Mouse (Mus musculus) cerebellum, adult 8-10 months (tissue): Measurements from ENCODE around the gene Prlh.

ENCODE experiments used
- DNase-seq: peaks from one replicate; pipeline ENCODE4 v3.0.0; 2022

Prlh gene

DNA sequence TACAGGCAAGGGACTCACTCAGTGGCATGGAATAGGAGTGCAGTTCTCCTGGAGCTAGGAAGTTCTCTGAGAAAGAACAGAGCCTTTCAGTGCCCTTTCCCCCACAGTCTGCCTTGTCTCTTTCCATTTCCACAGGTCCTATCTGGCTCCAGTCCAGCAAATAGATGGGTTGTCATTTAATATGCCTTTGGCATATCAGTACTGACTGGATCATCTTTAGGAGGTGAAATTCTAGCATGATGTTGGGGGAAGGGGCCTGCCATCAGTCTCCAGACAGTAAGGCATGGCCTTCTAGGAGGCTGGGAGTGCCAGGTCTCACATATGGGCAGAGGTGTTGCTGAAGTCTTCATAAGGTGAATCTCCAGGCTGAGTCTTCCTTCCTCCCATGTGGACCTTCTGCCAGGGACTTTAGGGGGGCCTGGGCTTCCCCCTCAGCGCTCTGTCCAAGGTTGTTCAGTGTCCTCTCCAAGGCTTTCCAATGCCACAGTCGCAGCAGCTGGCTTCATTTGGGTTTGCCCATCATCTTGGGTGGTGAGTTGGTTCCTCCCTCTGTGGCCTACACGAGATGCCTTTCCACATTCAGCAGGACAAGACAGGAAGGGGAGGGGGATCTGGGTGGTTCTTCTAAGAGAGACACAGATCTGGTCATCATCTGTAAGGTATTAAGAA lies 49.1 kb downstream of the Prlh start:
- no peak for DNase-seq

DNA sequence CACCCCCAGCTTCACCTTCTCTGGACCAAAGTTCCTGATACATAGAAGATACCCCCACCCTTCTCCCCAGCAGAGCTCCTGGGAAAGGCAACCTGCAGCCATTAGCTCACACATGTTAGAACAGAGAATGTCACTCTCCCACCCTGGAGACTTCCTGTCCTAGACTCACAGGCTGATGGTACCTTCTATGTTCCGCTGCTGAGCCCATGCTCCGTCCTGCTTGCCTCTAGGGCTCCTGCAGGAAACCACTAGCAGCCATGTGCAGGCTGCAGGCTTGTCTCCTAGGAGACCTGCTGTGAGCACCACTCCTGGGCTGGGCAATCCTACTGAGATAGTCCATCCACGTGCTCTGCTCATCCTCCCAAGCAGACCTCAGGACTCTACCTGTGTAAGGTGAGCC lies 49.7 kb downstream of the Prlh start:
- no peak for DNase-seq
